Mouse (Mus musculus): ENCODE measurements around the gene Htr5b. TPM values are rescaled to one million over a fixed set of nuclear protein-coding genes. Genes with fewer than 3 reads are reported as not detected.
A peak's percentile ranks its signal among the peaks of the same experiment; 100 is the strongest.

The Htr5b gene
- total RNA-seq (2014; rRNA removed) (3.8 and 6.3 TPM in 2 replicates), polyA plus RNA-seq (2015; fragmentation: Nextera tagmentation; extraction: Ambion mirVana) (3.4 and 3.6 TPM in 2 replicates)

DNA sequence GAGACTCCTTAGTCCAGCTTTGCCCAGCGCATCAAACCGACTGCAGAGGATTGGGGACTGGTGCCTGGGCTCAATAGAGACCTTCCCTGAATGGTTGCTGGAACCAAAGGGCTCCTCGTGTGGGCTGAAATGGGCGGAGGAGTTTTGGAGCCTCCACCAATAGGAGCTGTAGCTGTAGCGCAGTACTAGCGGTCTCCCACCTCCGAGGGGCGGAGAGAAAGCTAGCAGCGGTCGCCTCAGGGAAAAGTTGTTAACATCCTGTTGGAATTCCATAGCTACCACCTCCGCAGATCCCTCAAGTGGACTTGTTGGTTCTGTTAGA is at the start of gene Htr5b:
Gene Htr5b, minus strand, starts transcription at position 67 of the 322 bp plus-strand sequence.
- Histone ChIP-seq H3K4me2 (ENCODE audit: low read depth, low read length) (peak within 1 kb of the TSS; percentile 67), H3K36me3 (ENCODE audit: insufficient read depth, low read length) (no peaks in the 10 kb centered on the region), H3K9ac (replicated peaks; ENCODE audit: low read length) (no peak within 1 kb of the TSS), H3K27ac (no peak within 1 kb of the TSS), H3K4me3 (ENCODE audit: low read length) (peak within 1 kb of the TSS; percentile 32), H3K9me3 (ENCODE audit: low read length) (no peaks in the 10 kb centered on the region), H3K4me1 (ENCODE audit: insufficient read depth, low read length) (peaks cover 7% of the 10 kb centered on the region; the same call in 1 of the 2 replicates), H3K27me3 (ENCODE audit: insufficient read depth, low read length) (peaks cover 9% of the 10 kb centered on the region)
- ATAC-seq, result peak; percentile 89
- peak; percentile 78 for DNase-seq (ENCODE audit: low spot score)
- TF ChIP-seq CTCF (IDR thresholded peaks at IDR 0.05; ENCODE audit: low read depth), result no peak
- WGBS, result 4% methylated on average over 11 of the region's 11 CpGs

DNA sequence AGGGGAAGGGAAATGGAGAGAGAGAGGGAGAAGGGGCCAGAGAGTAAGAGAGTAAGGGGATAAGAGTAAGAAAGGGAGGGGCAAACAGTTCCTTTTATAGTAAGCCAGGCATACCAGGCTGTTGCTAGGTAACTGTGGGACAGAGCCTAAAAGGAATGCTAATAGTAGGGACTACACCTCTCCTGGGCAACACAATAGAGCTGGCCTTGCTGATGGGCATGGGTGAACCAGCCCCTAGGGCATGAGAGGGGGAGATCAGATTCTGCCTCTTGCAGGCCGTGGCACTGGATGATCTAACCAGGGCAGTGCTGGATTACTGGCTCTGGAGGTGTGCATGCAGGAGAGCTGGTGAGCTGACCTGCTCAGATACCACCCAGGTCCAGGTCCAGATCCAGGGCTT is 49.2 kb upstream of the Htr5b start:
- no peak for TF ChIP-seq CTCF (IDR thresholded peaks at IDR 0.05; ENCODE audit: low read depth)
- DNase-seq (ENCODE audit: low spot score) (no peak), ATAC-seq (no peak)
- 8% methylated on average over 1 of the region's 1 CpGs for WGBS
- Histone ChIP-seq H3K4me2 (ENCODE audit: low read depth, low read length) (no peak overlapping the region), H3K9ac (replicated peaks; ENCODE audit: low read length) (no peak overlapping the region), H3K4me1 (ENCODE audit: insufficient read depth, low read length) (no peaks in the 10 kb centered on the region), H3K27me3 (ENCODE audit: insufficient read depth, low read length) (no peaks in the 10 kb centered on the region), H3K4me3 (ENCODE audit: low read length) (no peak overlapping the region), H3K36me3 (ENCODE audit: insufficient read depth, low read length) (no peaks in the 10 kb centered on the region), H3K9me3 (ENCODE audit: low read length) (no peaks in the 10 kb centered on the region), H3K27ac (no peak overlapping the region)

DNA sequence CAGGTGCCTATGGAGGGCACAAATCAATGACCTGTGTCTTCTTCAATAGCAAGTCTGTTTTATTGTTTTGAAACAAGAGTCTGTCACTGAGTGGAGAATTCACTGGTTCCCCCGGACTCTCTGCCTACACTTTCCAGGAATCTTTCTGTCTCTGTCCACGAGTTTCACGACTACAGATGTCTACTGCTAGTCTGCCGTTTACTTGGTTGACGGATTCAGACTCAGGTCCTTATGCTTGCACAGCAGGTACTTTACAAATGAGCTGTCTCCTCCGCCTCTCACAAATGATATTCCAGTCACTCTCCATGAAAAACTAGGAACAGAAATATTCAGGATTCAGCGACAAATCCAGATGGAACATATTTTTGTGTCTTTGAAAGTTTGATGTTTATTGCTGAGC is 42.3 kb upstream of the Htr5b start:
- TF ChIP-seq CTCF (IDR thresholded peaks at IDR 0.05; ENCODE audit: low read depth), result no peak
- H3K27ac ChIP-seq, result no peak overlapping the region
- H3K4me2 ChIP-seq (ENCODE audit: low read depth, low read length), result no peak overlapping the region
- no peaks in the 10 kb centered on the region for H3K36me3 ChIP-seq (ENCODE audit: insufficient read depth, low read length)
- no peak overlapping the region for H3K9ac ChIP-seq (replicated peaks; ENCODE audit: low read length)
- ATAC-seq (no peak), DNase-seq (ENCODE audit: low spot score) (no peak)
- WGBS, result 83% methylated on average over 7 of the region's 7 CpGs
- no peak overlapping the region for H3K4me3 ChIP-seq (ENCODE audit: low read length)
- H3K9me3 ChIP-seq (ENCODE audit: low read length), result no peaks in the 10 kb centered on the region
- H3K27me3 ChIP-seq (ENCODE audit: insufficient read depth, low read length), result no peaks in the 10 kb centered on the region
- H3K4me1 ChIP-seq (ENCODE audit: insufficient read depth, low read length), result no peaks in the 10 kb centered on the region

DNA sequence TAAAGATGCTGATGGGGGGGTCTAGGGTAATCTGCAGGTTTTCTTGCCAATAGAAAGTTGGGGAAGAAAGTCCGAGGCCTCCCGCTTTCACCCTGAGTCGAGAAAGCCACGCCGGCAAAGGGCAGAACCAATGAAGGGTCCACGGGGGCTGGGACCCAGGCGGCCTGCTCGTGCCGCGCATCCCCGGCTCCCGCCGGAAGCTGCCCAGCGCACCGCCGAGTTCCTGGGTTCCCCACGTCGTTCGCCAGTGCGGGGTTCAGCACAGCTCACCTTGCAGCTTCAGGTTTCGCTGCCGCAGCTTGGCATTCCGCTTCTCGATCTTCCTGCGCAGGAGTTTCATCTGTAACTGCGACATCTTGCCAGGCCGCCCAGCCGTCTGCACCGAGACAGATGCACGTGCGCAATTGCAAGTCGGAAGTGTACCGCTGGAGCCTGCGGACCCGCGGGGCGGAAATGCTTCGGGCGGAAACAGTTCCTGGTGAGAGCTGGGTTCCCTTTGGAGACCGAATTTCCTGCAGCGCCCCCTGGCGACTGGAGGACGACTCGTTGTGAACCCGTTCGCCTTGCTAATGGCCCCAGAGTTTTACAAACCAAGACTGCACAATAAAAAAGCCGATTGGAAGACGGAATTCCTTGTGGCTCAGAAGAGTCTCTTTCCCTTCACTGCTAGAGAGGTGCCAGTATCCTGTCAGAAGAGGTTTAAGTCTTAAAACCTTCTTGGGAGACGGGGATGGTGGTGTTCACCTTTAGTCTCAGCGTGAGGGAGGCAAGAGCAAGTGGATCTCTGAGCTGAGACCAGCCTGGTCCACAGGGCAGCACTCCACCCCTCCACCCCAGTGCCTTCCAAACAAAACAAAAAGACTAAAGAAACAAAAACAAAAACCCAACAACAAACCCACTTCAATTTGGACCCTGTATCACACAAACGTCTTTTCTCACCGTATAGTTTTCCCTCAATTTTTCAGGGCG is 39.5 kb upstream of the Htr5b start, which contains the start of gene Ddx18:
Gene Ddx18, minus strand, starts transcription at position 469 of the 969 bp plus-strand sequence.
- peak; percentile 98 for DNase-seq (ENCODE audit: low spot score)
- TF ChIP-seq CTCF (IDR thresholded peaks at IDR 0.05; ENCODE audit: low read depth), result peak; percentile 93
- H3K4me3 ChIP-seq (ENCODE audit: low read length), result peak within 1 kb of the TSS; percentile 75
- H3K9me3 ChIP-seq (ENCODE audit: low read length), result no peaks in the 10 kb centered on the region
- no peaks in the 10 kb centered on the region for H3K27me3 ChIP-seq (ENCODE audit: insufficient read depth, low read length)
- H3K4me1 ChIP-seq (ENCODE audit: insufficient read depth, low read length), result no peaks in the 10 kb centered on the region
- H3K9ac ChIP-seq (replicated peaks; ENCODE audit: low read length), result peak within 1 kb of the TSS; percentile 70
- peak; percentile 98 for ATAC-seq
- H3K36me3 ChIP-seq (ENCODE audit: insufficient read depth, low read length), result peaks cover 15% of the 10 kb centered on the region
- WGBS, result 6% methylated on average over 53 of the region's 53 CpGs
- H3K4me2 ChIP-seq (ENCODE audit: low read depth, low read length), result peak within 1 kb of the TSS; percentile 70
- peak within 1 kb of the TSS; percentile 68 for H3K27ac ChIP-seq

DNA sequence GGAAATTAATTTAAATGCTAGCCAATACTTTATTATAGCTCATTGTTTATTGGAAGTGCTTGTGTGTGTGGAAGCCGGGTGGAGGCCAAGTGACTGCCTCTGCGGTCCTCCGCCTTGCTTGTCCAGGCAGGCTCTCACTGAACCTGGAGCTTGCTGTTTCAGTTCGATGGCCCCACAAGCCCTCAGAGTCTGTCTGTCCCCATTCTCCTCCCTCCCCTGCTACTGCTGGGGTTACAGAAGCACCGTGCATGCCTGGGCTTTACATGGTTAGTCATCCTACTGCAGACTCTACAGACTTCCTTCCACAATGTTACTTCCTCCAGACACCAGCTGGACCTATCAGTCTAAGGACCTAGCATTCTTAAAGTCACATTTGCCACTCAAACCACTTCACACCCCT is 29.6 kb upstream of the Htr5b start:
- no peak overlapping the region for H3K4me3 ChIP-seq (ENCODE audit: low read length)
- no peak overlapping the region for H3K9ac ChIP-seq (replicated peaks; ENCODE audit: low read length)
- no peak for TF ChIP-seq CTCF (IDR thresholded peaks at IDR 0.05; ENCODE audit: low read depth)
- ATAC-seq, result no peak
- no peak for DNase-seq (ENCODE audit: low spot score)
- no peaks in the 10 kb centered on the region for H3K9me3 ChIP-seq (ENCODE audit: low read length)
- no peaks in the 10 kb centered on the region for H3K27me3 ChIP-seq (ENCODE audit: insufficient read depth, low read length)
- H3K4me2 ChIP-seq (ENCODE audit: low read depth, low read length), result no peak overlapping the region
- 94% methylated on average over 5 of the region's 5 CpGs for WGBS
- no peaks in the 10 kb centered on the region for H3K4me1 ChIP-seq (ENCODE audit: insufficient read depth, low read length)
- peaks cover 88% of the 10 kb centered on the region for H3K36me3 ChIP-seq (ENCODE audit: insufficient read depth, low read length)
- H3K27ac ChIP-seq, result no peak overlapping the region

GRCm38 (mm10) chr1:121551457-121551835 is 23.2 kb upstream of the Htr5b start:
- ATAC-seq (peak; percentile 63), DNase-seq (ENCODE audit: low spot score) (peak; percentile 28)
- no peak for TF ChIP-seq CTCF (IDR thresholded peaks at IDR 0.05; ENCODE audit: low read depth)
- Histone ChIP-seq H3K36me3 (ENCODE audit: insufficient read depth, low read length) (peaks cover 42% of the 10 kb centered on the region), H3K4me2 (ENCODE audit: low read depth, low read length) (no peak overlapping the region), H3K9ac (replicated peaks; ENCODE audit: low read length) (no peak overlapping the region), H3K4me1 (ENCODE audit: insufficient read depth, low read length) (no peaks in the 10 kb centered on the region), H3K27ac (no peak overlapping the region), H3K4me3 (ENCODE audit: low read length) (no peak overlapping the region), H3K27me3 (ENCODE audit: insufficient read depth, low read length) (no peaks in the 10 kb centered on the region), H3K9me3 (ENCODE audit: low read length) (no peaks in the 10 kb centered on the region)
- WGBS, result 73% methylated on average over 7 of the region's 7 CpGs
